Mouse (Mus musculus) embryonic facial prominence, embryonic 12.5 days (tissue): Measurements from ENCODE around the gene Serpinb9e. TPM values are rescaled to one million over a fixed set of nuclear protein-coding genes. Genes with fewer than 3 reads are reported as not detected.
"Not testable (repeated sequence)": the region's sequence is repeated elsewhere in the genome, so short reads cannot be mapped to it uniquely, and the experiment has no call there.

Experiments used
- ATAC-seq: fragments of 200-750 bp; cut with Nextera tagmentation; 2 replicates; pipeline ENCODE4 v1.8.0; 2017; ENCODE audit not compliant: insufficient number of reproducible peaks, insufficient read depth, low FRiP score, low TSS enrichment
- H3K27ac ChIP-seq: fragments of 300-500 bp; sonication (generic); 2 replicates; pipeline ENCODE4 v1.5.1; 2016; ENCODE audit warnings: mild to moderate bottlenecking
- H3K27me3 ChIP-seq: fragments of 300-500 bp; sonication (generic); 2 replicates; pipeline ENCODE4 v1.6.1; 2016; ENCODE audit warnings: mild to moderate bottlenecking, moderate library complexity
- H3K36me3 ChIP-seq: fragments of 300-500 bp; sonication (generic); 2 replicates; pipeline ENCODE4 v1.6.1; 2016; ENCODE audit warnings: mild to moderate bottlenecking
- H3K4me1 ChIP-seq: fragments of 300-500 bp; sonication (generic); 2 replicates; pipeline ENCODE4 v1.6.1; 2016
- H3K4me2 ChIP-seq: fragments of 300-500 bp; sonication (generic); replicated peaks from 2 replicates; pipeline ENCODE4 v1.6.1; 2016; ENCODE audit warnings: mild to moderate bottlenecking, moderate library complexity
- H3K4me3 ChIP-seq: fragments of 300-500 bp; sonication (generic); 2 replicates; pipeline ENCODE4 v1.5.1; 2016; ENCODE audit warnings: mild to moderate bottlenecking
- H3K9ac ChIP-seq: fragments of 300-500 bp; sonication (generic); 2 replicates; pipeline ENCODE4 v1.6.1; 2016; ENCODE audit warnings: mild to moderate bottlenecking, moderate library complexity
- H3K9me3 ChIP-seq: fragments of 300-500 bp; sonication (generic); 2 replicates; pipeline ENCODE4 v1.6.1; 2016; ENCODE audit warnings: mild to moderate bottlenecking, moderate library complexity
- WGBS: fragments of 180-500 bp; shearing (Covaris S2); methylation state at CpG from one replicate; pipeline ENCODE4 v1.1.7; 2016; 5-methylcytosine and 5-hydroxymethylcytosine counted together
- polyA plus RNA-seq: library from polyadenylated mRNA; unstranded; fragments of >200 nt; fragmentation: Nextera tagmentation; extraction: Ambion mirVana; gene quantifications from 2 replicates; pipeline ENCODE4 v1.2.1, GENCODE M21; 2016

Serpinb9e gene
- not detected in 2 replicates for polyA plus RNA-seq

- H3K27ac ChIP-seq, H3K4me2 ChIP-seq, H3K4me1 ChIP-seq, H3K36me3 ChIP-seq, H3K4me3 ChIP-seq, ATAC-seq, H3K9me3 ChIP-seq, H3K27me3 ChIP-seq, H3K9ac ChIP-seq: not testable (repeated sequence)
- WGBS = 81% methylated on average over 2 of the region's 2 CpGs
Observed at GRCm38 (mm10) chr13:33249312-33249711, at the start of gene Serpinb9e. Gene Serpinb9e, plus strand, starts transcription at chr13:33249612.

GRCm38 (mm10) chr13:33199740-33200139 lies 49.7 kb upstream of the Serpinb9e start:
- Histone ChIP-seq H3K4me3 (no peak overlapping the region), H3K27ac (no peak overlapping the region), H3K27me3 (no peaks in the 10 kb centered on the region), H3K9ac (no peak overlapping the region), H3K4me2 (no peak overlapping the region), H3K4me1 (no peaks in the 10 kb centered on the region), H3K9me3 (no peaks in the 10 kb centered on the region; the same call in 1 of the 2 replicates), H3K36me3 (no peaks in the 10 kb centered on the region)
- WGBS = 53% methylated on average over 2 of the region's 2 CpGs
- no peak for ATAC-seq

GRCm38 (mm10) chr13:33308631-33309030 lies 59.2 kb downstream of the Serpinb9e start:
- not testable (repeated sequence) for H3K27me3 ChIP-seq, H3K9me3 ChIP-seq, H3K4me1 ChIP-seq, ATAC-seq, H3K4me2 ChIP-seq, H3K9ac ChIP-seq, H3K27ac ChIP-seq, H3K4me3 ChIP-seq, H3K36me3 ChIP-seq
- 80% methylated on average over 4 of the region's 4 CpGs for WGBS

Other genes starting within 250 kb of the Serpinb9e start
- gene Serpinb9, start 246.4 kb upstream of the Serpinb9e start, polyA plus RNA-seq = 2.2 and 2.6 TPM in 2 replicates
- 0.08 TPM in 1 of 2 replicates, not detected in the other for gene Serpinb9b, start 222.2 kb upstream of the Serpinb9e start, polyA plus RNA-seq
- gene Serpinb1b, start 171.0 kb upstream of the Serpinb9e start, polyA plus RNA-seq = 0.15 and 1.3 TPM in 2 replicates
- not detected in 2 replicates for gene Serpinb9c, start 89.9 kb upstream of the Serpinb9e start, polyA plus RNA-seq
- not detected in 2 replicates for gene Serpinb9d, start 56.7 kb upstream of the Serpinb9e start, polyA plus RNA-seq
- not detected in 2 replicates for gene Serpinb9f, start 74.5 kb downstream of the Serpinb9e start, polyA plus RNA-seq
- not detected in 2 replicates for gene Gm11397, start 146.1 kb downstream of the Serpinb9e start, polyA plus RNA-seq
- not detected in 2 replicates for gene Serpinb9g, start 235.2 kb downstream of the Serpinb9e start, polyA plus RNA-seq